Mouse (Mus musculus) thymus, adult 2 months (tissue): ENCODE data around the gene Matn1.

Experiments
- CTCF ChIP-seq: fragments of 200-500 bp; IDR thresholded peaks from 2 replicates; pipeline ENCODE4 v1.5.1; 2012; ENCODE audit warnings: mild to moderate bottlenecking, control low read depth, low read length, moderate library complexity, borderline replicate concordance; ENCODE audit not compliant: control insufficient read depth, poor library complexity, insufficient read depth; ENCODE audit errors: extremely low read depth
- POLR2A ChIP-seq: fragments of 200-500 bp; IDR thresholded peaks from 2 replicates; pipeline ENCODE4 v1.6.1; 2012; ENCODE audit warnings: mild to moderate bottlenecking, low read length, control low read depth, moderate library complexity; ENCODE audit not compliant: control insufficient read depth, poor library complexity, insufficient read depth; ENCODE audit errors: extremely low read depth

- TF ChIP-seq POLR2A (no peak), CTCF (no peak)
These were observed 27.5 kb upstream of the Matn1 start for GRCm38 (mm10) chr4:130916639-130917038.
